Mouse (Mus musculus) heart, adult 2 months (tissue): ENCODE data around the gene Mrgbp. TPM values are rescaled to one million over a fixed set of nuclear protein-coding genes. Genes with fewer than 3 reads are reported as not detected.

ENCODE experiments used
- DNase-seq, 2 experiments: peaks; one replicate each; pipeline ENCODE4 v3.0.0; 2021
- H3K27ac ChIP-seq: fragments of 200-600 bp; 2 replicates; pipeline ENCODE4 v1.8.1; 2022
- H3K27me3 ChIP-seq: fragments of 200-500 bp; 2 replicates; pipeline ENCODE4 v1.6.1; 2012; ENCODE audit warnings: mild to moderate bottlenecking, low read length, inconsistent platforms, mixed read lengths; ENCODE audit not compliant: control insufficient read depth, insufficient read depth
- H3K36me3 ChIP-seq: fragments of 200-500 bp; 2 replicates; pipeline ENCODE4 v1.6.1; 2012; ENCODE audit warnings: low read length, inconsistent platforms; ENCODE audit not compliant: control insufficient read depth, insufficient read depth
- H3K4me1 ChIP-seq: fragments of 200-500 bp; 2 replicates; pipeline ENCODE4 v1.6.1; 2011; ENCODE audit warnings: low read length; ENCODE audit not compliant: control insufficient read depth, insufficient read depth
- H3K4me3 ChIP-seq: fragments of 200-600 bp; 2 replicates; pipeline ENCODE4 v1.8.1; 2022
- H3K79me2 ChIP-seq: fragments of 200-500 bp; replicated peaks from 2 replicates; pipeline ENCODE4 v1.6.1; 2012; ENCODE audit warnings: mild to moderate bottlenecking, inconsistent platforms, low read length, moderate library complexity, mixed read lengths; ENCODE audit not compliant: control insufficient read depth, insufficient read depth
- H3K9ac ChIP-seq: fragments of 200-500 bp; 2 replicates; pipeline ENCODE4 v1.6.1; 2012; ENCODE audit warnings: low read depth, mild to moderate bottlenecking, control low read depth, inconsistent platforms, low read length, mixed read lengths
- CTCF ChIP-seq: fragments of 200-600 bp; IDR thresholded peaks from 2 replicates; pipeline ENCODE4 v1.8.1; 2022; ENCODE audit warnings: antibody characterized with exemption, mild to moderate bottlenecking, moderate library complexity
- EP300 ChIP-seq: fragments of 200-500 bp; IDR thresholded peaks from 2 replicates; pipeline ENCODE4 v1.6.1; 2011; ENCODE audit warnings: low read depth, low read length, control low read depth; ENCODE audit not compliant: insufficient read depth
- POLR2A ChIP-seq: fragments of 200-500 bp; IDR thresholded peaks from 2 replicates; pipeline ENCODE4 v1.6.1; 2011; ENCODE audit warnings: mild to moderate bottlenecking, low read depth, low read length, control low read depth; ENCODE audit not compliant: insufficient read depth
- WGBS: fragments of 180-500 bp; shearing (Covaris S2); methylation state at CpG from one replicate; pipeline ENCODE4 v1.1.7; 2018; 5-methylcytosine and 5-hydroxymethylcytosine counted together
- intact Hi-C: fragments of 180-260 bp; cut with DNase I; formaldehyde crosslinking; loops from one replicate; pipeline ENCODE4 v1.15.1; 2025
- long read RNA-seq: library from polyadenylated mRNA; stranded (forward); transcript quantifications from one replicate; pipeline ENCODE4 v2.0.0, GENCODE M21; 2021
- polyA plus RNA-seq: library from polyadenylated mRNA; depleted of rRNA; stranded (reverse); fragments of >200 nt; gene quantifications from 2 replicates; pipeline ENCODE4 v1.2.3, GENCODE M21; 2012; rRNA removed
- total RNA-seq, 2 experiments: library from RNA; stranded (reverse); gene quantifications; 2 replicates each; pipeline ENCODE4 v1.2.3; 2021

Mrgbp gene
- total RNA-seq (10 to 100 TPM; 15.5 to 15.7 TPM), polyA plus RNA-seq (14.7 and 15.4 TPM in 2 replicates)
- long read RNA-seq, partial matches to known transcripts = 1 of 22 reads
- long read RNA-seq, other reads (novel, unspliced or antisense) = 15 of 22 reads

GRCm38 (mm10) chr2:180581002-180581401 lies at the start of gene Mrgbp:
Gene Mrgbp, plus strand, starts transcription at chr2:180581304.
- H3K4me1 ChIP-seq = peaks cover 7% of the 10 kb centered on the region
- H3K27ac ChIP-seq = no peak within 1 kb of the TSS; the same call in 1 of the 2 replicates
- no peak for TF ChIP-seq EP300
- TF ChIP-seq CTCF = no peak
- TF ChIP-seq POLR2A = no peak
- no peaks in the 10 kb centered on the region for H3K79me2 ChIP-seq
- no peaks in the 10 kb centered on the region for H3K36me3 ChIP-seq
- no peak within 1 kb of the TSS for H3K4me3 ChIP-seq
- 53% methylated on average over 3 of the region's 3 CpGs for WGBS
- DNase-seq = peak in 1 of 2 experiments; percentile 25
- no peaks in the 10 kb centered on the region for H3K27me3 ChIP-seq
- intact Hi-C loops = loop anchor here (5.0 kb wide), 3 partner anchors 121 to 304 kb away; partner anchors contain the start of gene Bhlhe23
- no peak within 1 kb of the TSS for H3K9ac ChIP-seq

GRCm38 (mm10) chr2:180531671-180532385 lies 49.3 kb upstream of the Mrgbp start:
- H3K27ac ChIP-seq = no peak overlapping the region
- TF ChIP-seq CTCF (no peak), POLR2A (no peak), EP300 (no peak)
- no peaks in the 10 kb centered on the region for H3K36me3 ChIP-seq
- WGBS = 63% methylated on average over 7 of the region's 7 CpGs
- no peak for DNase-seq
- no peak overlapping the region for H3K9ac ChIP-seq
- no peaks in the 10 kb centered on the region for H3K79me2 ChIP-seq
- intact Hi-C loops = no loop called here
- no peak overlapping the region for H3K4me3 ChIP-seq
- no peaks in the 10 kb centered on the region for H3K4me1 ChIP-seq
- no peaks in the 10 kb centered on the region; the same call in 1 of the 2 replicates for H3K27me3 ChIP-seq

GRCm38 (mm10) chr2:180532386-180532995 lies 48.6 kb upstream of the Mrgbp start:
- no peak for TF ChIP-seq CTCF
- no peak for TF ChIP-seq EP300
- no peak for TF ChIP-seq POLR2A
- Histone ChIP-seq H3K4me1 (no peaks in the 10 kb centered on the region), H3K27ac (no peak overlapping the region), H3K4me3 (no peak overlapping the region), H3K36me3 (no peaks in the 10 kb centered on the region), H3K27me3 (no peaks in the 10 kb centered on the region; the same call in 1 of the 2 replicates), H3K9ac (no peak overlapping the region), H3K79me2 (no peaks in the 10 kb centered on the region)
- DNase-seq = peak in 1 of 2 experiments; percentile 8
- 58% methylated on average over 6 of the region's 6 CpGs for WGBS
- intact Hi-C loops = no loop called here

DNA sequence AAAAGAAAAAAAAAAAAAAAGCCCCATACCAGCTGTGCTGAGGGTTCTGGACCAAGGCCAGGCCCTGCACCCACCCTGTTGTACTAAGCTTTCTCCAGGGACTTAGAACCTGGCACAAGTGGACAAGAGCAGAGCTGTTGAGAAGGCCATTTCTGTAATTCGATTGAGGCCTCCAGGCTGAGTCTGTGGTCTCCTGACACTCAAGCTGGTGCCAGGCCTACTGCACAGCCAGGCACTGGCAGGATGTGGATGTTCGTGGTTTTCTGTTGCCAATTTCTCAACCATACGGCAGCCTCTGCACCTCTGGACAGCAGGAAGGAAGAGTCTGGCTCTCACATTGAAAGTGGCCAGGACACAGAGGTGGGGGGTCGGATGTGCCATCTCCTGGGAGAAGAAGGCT lies 47.9 kb upstream of the Mrgbp start:
- TF ChIP-seq EP300 = no peak
- TF ChIP-seq CTCF = no peak
- TF ChIP-seq POLR2A = no peak
- Histone ChIP-seq H3K4me1 (no peaks in the 10 kb centered on the region), H3K9ac (no peak overlapping the region), H3K79me2 (no peaks in the 10 kb centered on the region), H3K27me3 (no peaks in the 10 kb centered on the region), H3K27ac (no peak overlapping the region), H3K36me3 (no peaks in the 10 kb centered on the region), H3K4me3 (no peak overlapping the region)
- no peak for DNase-seq
- WGBS = 40% methylated on average over 4 of the region's 4 CpGs
- intact Hi-C loops = no loop called here

- H3K27ac ChIP-seq = no peak overlapping the region
- no peaks in the 10 kb centered on the region for H3K4me1 ChIP-seq
- H3K9ac ChIP-seq = no peak overlapping the region
- WGBS = 79% methylated on average over 2 of the region's 2 CpGs
- no peak for TF ChIP-seq POLR2A
- no peak for TF ChIP-seq CTCF
- TF ChIP-seq EP300 = no peak
- no peaks in the 10 kb centered on the region for H3K79me2 ChIP-seq
- intact Hi-C loops = no loop called here
- no peak overlapping the region for H3K4me3 ChIP-seq
- DNase-seq = no peak
- H3K27me3 ChIP-seq = no peaks in the 10 kb centered on the region
- H3K36me3 ChIP-seq = no peaks in the 10 kb centered on the region
These were observed 37.4 kb upstream of the Mrgbp start for GRCm38 (mm10) chr2:180543675-180544074.

DNA sequence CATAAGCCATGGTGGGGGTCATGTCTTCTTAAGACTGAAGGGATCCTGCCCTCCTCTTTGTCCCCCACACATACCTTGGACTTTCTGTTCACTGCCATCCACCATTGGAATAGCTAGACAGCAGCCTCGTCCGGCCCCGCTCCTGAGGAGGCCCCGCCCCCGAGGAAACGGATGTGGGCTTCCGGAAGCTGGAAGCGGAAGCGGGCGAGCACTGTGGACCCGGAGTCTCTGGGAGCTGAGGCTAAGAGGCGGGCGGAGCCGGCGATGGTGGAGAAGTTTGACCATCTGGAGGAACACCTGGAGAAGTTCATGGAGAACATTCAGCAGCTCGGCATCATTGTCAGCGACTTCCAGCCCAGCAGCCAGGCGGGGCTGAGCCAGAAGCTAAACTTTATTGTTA lies 36.1 kb upstream of the Mrgbp start:
- TF ChIP-seq CTCF (no peak), POLR2A (no peak), EP300 (no peak)
- Histone ChIP-seq H3K4me3 (no peak overlapping the region), H3K9ac (no peak overlapping the region), H3K79me2 (no peaks in the 10 kb centered on the region), H3K36me3 (no peaks in the 10 kb centered on the region), H3K27ac (no peak overlapping the region), H3K27me3 (no peaks in the 10 kb centered on the region), H3K4me1 (no peaks in the 10 kb centered on the region)
- 55% methylated on average over 18 of the region's 18 CpGs for WGBS
- DNase-seq = no peak
- intact Hi-C loops = no loop called here
